Mouse (Mus musculus): ENCODE measurements around the gene Rasa4.
"Not testable (repeated sequence)": the region's sequence is repeated elsewhere in the genome, so short reads cannot be mapped to it uniquely, and the experiment has no call there.

Gene Rasa4

GRCm38 (mm10) chr5:136115891-136116783, 32.4 kb downstream of the Rasa4 start, which contains the start of gene Polr2j:
Gene Polr2j (plus strand): TSS chr5:136116631.
- peak; percentile 96 for DNase-seq

- no peak for DNase-seq
Observed at GRCm38 (mm10) chr5:136116784-136117112, 33.0 kb downstream of the Rasa4 start.

GRCm38 (mm10) chr5:136122165-136122564, 38.4 kb downstream of the Rasa4 start:
- no peak for DNase-seq

GRCm38 (mm10) chr5:136135571-136136291, 52.0 kb downstream of the Rasa4 start, which contains the start of the genes Lrwd1 and Alkbh4:
Gene Lrwd1 (minus strand): TSS chr5:136136074.
Gene Alkbh4 (plus strand): TSS chr5:136136146.
- DNase-seq: peak; percentile 96

- DNase-seq: no peak
Observed at GRCm38 (mm10) chr5:136136292-136136990, 52.7 kb downstream of the Rasa4 start.

GRCm38 (mm10) chr5:136137658-136138274, 54.0 kb downstream of the Rasa4 start:
- peak; percentile 52 for DNase-seq

GRCm38 (mm10) chr5:136139393-136139792, 55.7 kb downstream of the Rasa4 start:
- DNase-seq: no peak

- peak; percentile 49 for DNase-seq
Observed at GRCm38 (mm10) chr5:136140057-136140482, 56.4 kb downstream of the Rasa4 start.

- DNase-seq: no peak
Observed at GRCm38 (mm10) chr5:136142746-136143145, 59.0 kb downstream of the Rasa4 start.

GRCm38 (mm10) chr5:136143161-136143755, 59.5 kb downstream of the Rasa4 start:
- DNase-seq: no peak

- DNase-seq: no peak
Observed at GRCm38 (mm10) chr5:136144606-136145430, 61.1 kb downstream of the Rasa4 start.

- DNase-seq: no peak
Observed at GRCm38 (mm10) chr5:136146936-136147335, 63.2 kb downstream of the Rasa4 start.

- DNase-seq: no peak
Observed at GRCm38 (mm10) chr5:136147704-136148103, 64.0 kb downstream of the Rasa4 start.

- DNase-seq: not testable (repeated sequence)
Observed at GRCm38 (mm10) chr5:136149134-136149576, 65.4 kb downstream of the Rasa4 start.

- no peak for DNase-seq
Observed at GRCm38 (mm10) chr5:136152365-136152764, 68.6 kb downstream of the Rasa4 start.

- no peak for DNase-seq
Observed at GRCm38 (mm10) chr5:136155399-136155798, 71.7 kb downstream of the Rasa4 start.

- not testable (repeated sequence) for DNase-seq
Observed at GRCm38 (mm10) chr5:136160084-136160483, 76.4 kb downstream of the Rasa4 start.

Data from cerebellum, adult 9-11 months (tissue).